In the genomic region with DNA sequence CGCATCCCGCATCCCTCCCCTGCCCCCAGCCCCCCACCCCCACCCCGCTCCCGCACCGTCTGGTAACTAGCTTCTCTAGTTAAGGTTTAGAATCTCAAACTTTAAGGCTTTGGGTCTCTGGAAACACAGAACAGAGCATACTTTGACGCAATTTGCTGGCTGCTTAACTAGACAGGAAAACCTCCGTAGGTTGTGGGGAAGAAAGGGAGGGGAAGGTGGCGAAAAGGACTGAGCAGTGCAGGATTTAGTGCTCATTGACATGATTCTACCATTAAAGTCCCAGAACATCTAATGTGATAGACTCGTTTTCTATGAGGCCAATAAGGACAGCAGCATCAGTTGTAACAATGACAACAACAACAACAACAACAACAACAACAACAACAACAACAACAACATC, we compare ENCODE assay signal across 10 mouse cellular contexts. TPM values are rescaled to one million over a fixed set of nuclear protein-coding genes. Genes with fewer than 3 reads are reported as not detected.
DNase-seq lines count a peak whose midpoint lies in the region; ATAC-seq lines count a peak whose summit lies in the region.
"Had no signal": no experiment of that assay in that cellular context is flagged by ENCODE, and none has a peak within 500 bp of the region (broad histone marks: within the 10 kb centered on the region; RNA-seq: fewer than 3 reads in every experiment).

No protein-coding gene starts in this region.

- H3K4me3 ChIP-seq in kidney, embryonic 15.5 days (replicated peaks): peak overlapping the region; percentile 42
- H3K4me3 ChIP-seq in embryonic facial prominence, embryonic 12.5 days: peak overlapping the region; percentile 48
- H3K4me3 ChIP-seq in intestine, embryonic 15.5 days (replicated peaks): peak overlapping the region; percentile 43
- H3K4me3 ChIP-seq in neural tube, embryonic 13.5 days: peak overlapping the region; percentile 52

- 0% methylated on average over 9 of the region's 9 CpGs for WGBS in kidney, embryonic 15.5 days
- 1% methylated on average over 9 of the region's 9 CpGs for WGBS in embryonic facial prominence, embryonic 12.5 days
- 7% methylated on average over 9 of the region's 9 CpGs for WGBS in intestine, embryonic 15.5 days
- 1% methylated on average over 9 of the region's 9 CpGs for WGBS in neural tube, embryonic 13.5 days

- H3K4me1 ChIP-seq in kidney, embryonic 15.5 days: peaks cover 21% of the 10 kb centered on the region
- no peaks in the 10 kb centered on the region; the same call in 1 of the 2 replicates for H3K4me1 ChIP-seq in embryonic facial prominence, embryonic 12.5 days
- H3K4me1 ChIP-seq in intestine, embryonic 15.5 days (replicated peaks): no peaks in the 10 kb centered on the region
- H3K4me1 ChIP-seq in neural tube, embryonic 13.5 days (replicated peaks): peaks cover 20% of the 10 kb centered on the region

- intact Hi-C loops in gastrocnemius, postnatal 36 days (cut with DNase I): loop anchor here (10.0 kb wide), 1 partner anchor 1005 kb away; no protein-coding TSS in a partner anchor

- ATAC-seq in kidney, embryonic 15.5 days (replicated peaks; ENCODE audit: low FRiP score): no peak
- ATAC-seq in embryonic facial prominence, embryonic 12.5 days (ENCODE audit: insufficient number of reproducible peaks, insufficient read depth, low FRiP score, low TSS enrichment): no peak
- ATAC-seq in intestine, embryonic 15.5 days: no peak
- peak; percentile 16; the same call in 1 of the 2 replicates for ATAC-seq in neural tube, embryonic 13.5 days (ENCODE audit: low read depth)

- H3K9me3 ChIP-seq in kidney, embryonic 15.5 days (replicated peaks): no peaks in the 10 kb centered on the region
- H3K9me3 ChIP-seq in embryonic facial prominence, embryonic 12.5 days: no peaks in the 10 kb centered on the region
- H3K9me3 ChIP-seq in intestine, embryonic 15.5 days: no peaks in the 10 kb centered on the region
- H3K9me3 ChIP-seq in neural tube, embryonic 13.5 days: no peaks in the 10 kb centered on the region
- H3K9me3 ChIP-seq: megakaryocyte, embryonic 14.5 days had no signal

- no peaks in the 10 kb centered on the region for H3K36me3 ChIP-seq in kidney, embryonic 15.5 days
- H3K36me3 ChIP-seq in embryonic facial prominence, embryonic 12.5 days: no peaks in the 10 kb centered on the region
- H3K36me3 ChIP-seq in intestine, embryonic 15.5 days: no peaks in the 10 kb centered on the region
- H3K36me3 ChIP-seq in neural tube, embryonic 13.5 days: no peaks in the 10 kb centered on the region

- peak overlapping the region; percentile 78 for H3K4me2 ChIP-seq in kidney, embryonic 15.5 days
- peak overlapping the region; percentile 87 for H3K4me2 ChIP-seq in embryonic facial prominence, embryonic 12.5 days (replicated peaks)
- peak overlapping the region; percentile 88 for H3K4me2 ChIP-seq in intestine, embryonic 15.5 days (replicated peaks)
- peak overlapping the region; percentile 96 for H3K4me2 ChIP-seq in neural tube, embryonic 13.5 days

- H3K27ac ChIP-seq in kidney, embryonic 15.5 days: no peak overlapping the region
- H3K27ac ChIP-seq in embryonic facial prominence, embryonic 12.5 days: no peak overlapping the region
- H3K27ac ChIP-seq in intestine, embryonic 15.5 days: no peak overlapping the region
- no peak overlapping the region for H3K27ac ChIP-seq in neural tube, embryonic 13.5 days (replicated peaks)

- H3K9ac ChIP-seq in kidney, embryonic 15.5 days: no peak overlapping the region
- H3K9ac ChIP-seq in embryonic facial prominence, embryonic 12.5 days: 0 out of 2 replicates have a peak overlapping the region, but pooled peaks have one; percentile 38
- no peak overlapping the region for H3K9ac ChIP-seq in intestine, embryonic 15.5 days
- H3K9ac ChIP-seq in neural tube, embryonic 13.5 days: peak overlapping the region; percentile 67

- H3K27me3 ChIP-seq in kidney, embryonic 15.5 days: peaks cover 36% of the 10 kb centered on the region; the same call in 1 of the 2 replicates
- peaks cover 4% of the 10 kb centered on the region; the same call in 1 of the 2 replicates for H3K27me3 ChIP-seq in embryonic facial prominence, embryonic 12.5 days
- peaks cover 4% of the 10 kb centered on the region; the same call in 1 of the 2 replicates for H3K27me3 ChIP-seq in intestine, embryonic 15.5 days (replicated peaks)
- peaks cover 13% of the 10 kb centered on the region for H3K27me3 ChIP-seq in neural tube, embryonic 13.5 days

- no peak for DNase-seq in kidney, adult 9 months
- DNase-seq in right cerebral cortex, postnatal 14 days: no peak
- no peak for DNase-seq in gastrocnemius, postnatal 36 days
- DNase-seq in cerebellum, adult 18-20 months: no peak

RNA-seq across cellular contexts. Expression of a gene that starts 1.2 kb away (rescaled TPM):
- polyA plus RNA-seq in kidney, embryonic 15.5 days (2015; fragmentation: Nextera tagmentation; extraction: Ambion mirVana): 0.45 and 0.57 TPM in 2 replicates
- polyA plus RNA-seq in embryonic facial prominence, embryonic 12.5 days (2016; fragmentation: Nextera tagmentation; extraction: Ambion mirVana): 1.5 and 2.4 TPM in 2 replicates
- polyA plus RNA-seq in intestine, embryonic 15.5 days (2015; fragmentation: Nextera tagmentation; extraction: Ambion mirVana): 1.4 and 2.1 TPM in 2 replicates
- 1.8 and 2.0 TPM in 2 replicates for polyA plus RNA-seq in neural tube, embryonic 13.5 days (2015; fragmentation: Nextera tagmentation; extraction: Ambion mirVana)
- total RNA-seq in gastrocnemius, postnatal 36 days (2021): under 1 TPM; 0.35 to 0.54 TPM
- polyA plus RNA-seq: testis, adult 2 months had no signal

Comparison
In these comparisons a context has a peak if more than half of its experiments do, and no peak if none do; other contexts are left out.
1. H3K9ac ChIP-seq: peak in embryonic facial prominence, embryonic 12.5 days (single experiment) and neural tube, embryonic 13.5 days (single experiment); none in kidney, embryonic 15.5 days (single experiment) and intestine, embryonic 15.5 days (single experiment).
2. Peak in every context shown above with its lines, with median percentiles within 50 percentile points of each other: H3K4me2 ChIP-seq and H3K4me3 ChIP-seq.